Mouse (Mus musculus): ENCODE results near the gene Tpi1.

DNA sequence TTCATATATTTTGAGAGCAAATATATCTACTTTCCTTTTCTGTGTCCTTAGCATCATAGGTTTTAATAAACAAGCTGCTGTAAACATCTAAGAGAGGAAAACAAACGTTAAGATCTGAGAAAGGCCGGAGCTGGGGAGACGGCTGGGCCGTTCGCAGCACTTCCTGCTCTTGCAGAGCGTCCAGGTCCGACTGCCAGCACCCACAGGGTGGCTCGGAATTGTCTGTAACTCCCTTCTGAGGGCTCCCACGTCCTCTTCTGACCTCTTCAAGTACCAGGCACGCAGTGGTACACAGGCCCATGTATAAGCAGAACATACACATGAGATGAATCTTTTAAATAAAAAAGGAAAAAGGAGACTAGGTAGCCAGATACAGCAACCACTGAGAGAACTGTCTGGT is 26.4 kb downstream of the Tpi1 start:
- TF ChIP-seq CTCF (IDR thresholded peaks at IDR 0.05; ENCODE audit: low read depth) (no peak), EP300 (IDR thresholded peaks at IDR 0.05; ENCODE audit: low read depth) (no peak)
